Mouse (Mus musculus): Measurements from ENCODE around the gene Ctdsp2.
A peak's percentile ranks its signal among the peaks of the same experiment; 100 is the strongest.

Ctdsp2 gene

GRCm38 (mm10) chr10:126993621-126994020, 15.1 kb downstream of the Ctdsp2 start:
- DNase-seq, result no peak

- DNase-seq, result no peak
Observed at GRCm38 (mm10) chr10:126997340-126998113, 19.0 kb downstream of the Ctdsp2 start.

DNA sequence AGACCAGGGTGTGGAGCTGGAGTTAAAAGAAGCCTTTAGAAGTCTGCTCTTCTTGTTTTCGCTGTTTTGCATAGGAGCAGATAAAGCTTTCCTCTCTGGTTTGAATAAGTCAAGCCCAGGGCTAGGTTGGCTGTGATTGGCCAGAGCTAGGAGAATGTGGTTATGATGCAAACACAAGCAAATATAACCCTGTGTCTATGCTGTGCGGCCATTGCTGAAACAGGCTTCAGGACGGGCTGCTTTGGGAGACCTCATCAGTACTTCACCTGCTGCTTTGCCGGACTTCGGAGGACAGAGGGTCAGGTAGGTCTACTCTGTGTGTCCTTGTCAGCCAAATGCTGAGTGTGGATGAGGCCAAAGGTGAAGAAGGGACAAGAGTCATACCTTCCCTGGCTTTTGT, 22.0 kb downstream of the Ctdsp2 start, which contains the start of gene Avil:
Gene Avil, plus strand, starts transcription at position 181 of the 400 bp plus-strand sequence.
- DNase-seq, result no peak

DNA sequence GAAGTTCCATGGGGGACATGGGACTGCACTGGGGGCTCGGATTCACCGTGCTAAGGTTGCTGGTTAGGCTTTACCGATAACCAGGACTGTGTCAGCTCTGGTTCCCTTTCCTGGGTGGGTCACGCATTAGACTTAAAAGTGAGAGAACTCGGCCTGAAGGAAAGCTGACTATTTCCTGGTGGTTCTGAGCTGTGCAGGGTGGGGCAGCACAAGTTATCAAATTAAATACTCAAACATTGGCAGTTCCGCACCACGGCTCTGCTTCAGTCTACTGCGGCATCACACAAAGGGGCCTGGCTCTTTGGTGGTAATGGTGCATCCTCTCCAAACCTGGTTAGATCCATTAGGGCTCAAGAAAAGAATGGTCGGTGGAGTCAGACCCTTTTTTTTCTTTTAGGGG, 22.8 kb downstream of the Ctdsp2 start:
- no peak for DNase-seq

- DNase-seq, result no peak
Observed at GRCm38 (mm10) chr10:127002056-127002455, 23.5 kb downstream of the Ctdsp2 start.

- DNase-seq, result no peak
Observed at GRCm38 (mm10) chr10:127002765-127003164, 24.2 kb downstream of the Ctdsp2 start.

DNA sequence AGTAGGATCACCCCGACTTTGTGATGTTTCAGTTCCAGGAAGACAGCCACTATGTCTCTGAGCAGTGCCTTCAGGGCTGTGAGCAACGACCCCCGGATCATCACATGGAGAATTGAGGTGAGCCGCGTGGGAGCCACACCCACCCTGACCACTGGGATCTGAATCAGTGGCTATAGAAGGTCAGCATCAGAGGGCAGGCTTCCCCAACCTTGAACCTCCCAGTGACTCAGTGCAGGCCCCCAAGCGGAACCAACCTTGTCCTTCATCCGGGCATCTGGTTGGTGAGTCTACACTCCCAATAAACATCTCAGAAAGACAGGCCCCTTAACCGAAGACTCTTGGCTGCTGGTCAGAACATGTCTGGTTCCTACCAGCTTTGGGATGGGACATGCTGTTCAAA, 24.8 kb downstream of the Ctdsp2 start:
- DNase-seq, result no peak

DNA sequence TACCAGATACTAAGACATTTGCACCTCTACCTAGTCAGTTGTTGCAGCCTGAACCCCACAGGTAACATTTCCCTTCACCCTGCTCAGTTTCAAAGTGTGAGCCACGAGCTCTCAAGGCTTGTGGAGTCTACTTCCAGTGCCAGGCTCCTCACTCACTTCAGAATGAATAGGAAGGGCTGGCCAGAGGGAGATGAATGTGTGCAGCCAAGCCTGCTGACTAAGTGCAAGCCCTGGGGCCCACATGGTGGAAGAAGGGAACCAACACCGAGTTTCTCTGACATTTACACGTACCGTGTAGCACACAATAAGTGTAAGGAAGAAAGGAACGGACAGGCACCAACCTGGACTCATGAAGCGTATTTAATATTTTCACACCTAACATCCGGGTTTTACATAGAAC, 25.3 kb downstream of the Ctdsp2 start:
- DNase-seq, result no peak

- no peak for DNase-seq
Observed at GRCm38 (mm10) chr10:127016488-127016887, 38.0 kb downstream of the Ctdsp2 start.

GRCm38 (mm10) chr10:127017071-127017470, 38.6 kb downstream of the Ctdsp2 start:
- DNase-seq, result no peak

DNA sequence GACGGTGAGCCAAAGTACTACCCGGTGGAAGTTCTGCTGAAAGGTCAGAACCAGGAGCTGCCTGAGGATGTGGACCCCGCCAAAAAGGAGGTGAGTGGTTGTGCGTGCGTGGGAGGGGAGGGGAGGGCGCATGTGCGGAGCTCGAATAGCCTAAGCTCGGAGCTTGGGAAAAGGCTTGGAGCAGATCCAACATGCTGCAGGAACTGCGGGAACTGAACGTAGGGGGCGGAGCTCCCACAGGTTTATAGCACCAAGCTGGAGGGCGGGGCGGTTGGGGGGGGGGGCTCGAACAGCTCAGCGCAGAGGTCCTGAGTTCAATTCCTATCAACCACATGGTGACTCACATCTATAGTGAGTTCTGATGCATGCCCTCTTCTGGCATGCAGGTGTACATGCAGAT, 39.9 kb downstream of the Ctdsp2 start:
- DNase-seq, result no peak

DNA sequence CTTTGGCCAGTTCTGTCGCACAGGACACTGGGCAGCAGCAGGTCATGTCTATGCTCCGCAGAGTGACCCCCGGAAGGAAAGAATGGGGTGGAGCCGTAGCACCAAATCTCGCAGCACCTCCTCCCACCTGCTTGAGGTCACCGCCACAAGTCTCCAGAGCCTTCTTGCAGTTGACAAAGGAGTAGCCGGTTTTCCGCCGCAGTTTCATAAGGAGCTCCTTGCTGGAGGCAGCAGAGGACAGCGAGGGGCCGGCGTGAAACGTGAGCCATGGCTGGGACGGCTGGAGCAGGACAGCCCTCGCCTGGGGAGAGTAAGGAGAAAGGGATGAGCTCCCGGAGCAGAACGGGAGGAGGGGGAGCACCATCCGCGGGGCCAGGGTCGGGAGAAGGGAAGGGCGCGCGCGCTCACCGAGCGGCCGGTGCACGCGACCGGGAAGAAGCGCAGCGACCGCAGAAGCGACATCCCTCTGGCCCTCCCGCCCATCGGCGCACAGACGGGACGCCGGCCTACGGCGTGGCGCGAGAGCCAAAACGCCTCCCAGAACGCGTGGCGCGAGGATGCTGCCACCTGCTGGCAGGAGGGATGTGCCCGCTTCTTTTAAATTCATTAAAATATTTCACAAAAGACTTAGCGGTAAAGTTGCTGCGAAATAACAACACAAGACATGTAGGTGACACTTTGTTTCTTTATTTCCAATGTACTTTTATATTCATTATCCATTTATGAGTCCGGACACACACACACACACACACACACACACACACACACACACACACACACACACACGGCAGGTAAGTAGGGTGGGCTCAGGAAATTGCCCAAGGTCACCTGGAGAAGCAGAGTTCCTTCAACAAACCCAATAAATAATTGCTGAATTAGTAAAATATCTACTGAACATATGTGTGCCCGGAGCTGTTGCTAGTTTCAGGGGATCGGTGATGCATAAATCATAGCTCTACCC, 52.1 kb downstream of the Ctdsp2 start, which contains the start of gene Tsfm:
Gene Tsfm, minus strand, starts transcription at position 505 of the 961 bp plus-strand sequence.
- DNase-seq, result peak; percentile 89

DNA sequence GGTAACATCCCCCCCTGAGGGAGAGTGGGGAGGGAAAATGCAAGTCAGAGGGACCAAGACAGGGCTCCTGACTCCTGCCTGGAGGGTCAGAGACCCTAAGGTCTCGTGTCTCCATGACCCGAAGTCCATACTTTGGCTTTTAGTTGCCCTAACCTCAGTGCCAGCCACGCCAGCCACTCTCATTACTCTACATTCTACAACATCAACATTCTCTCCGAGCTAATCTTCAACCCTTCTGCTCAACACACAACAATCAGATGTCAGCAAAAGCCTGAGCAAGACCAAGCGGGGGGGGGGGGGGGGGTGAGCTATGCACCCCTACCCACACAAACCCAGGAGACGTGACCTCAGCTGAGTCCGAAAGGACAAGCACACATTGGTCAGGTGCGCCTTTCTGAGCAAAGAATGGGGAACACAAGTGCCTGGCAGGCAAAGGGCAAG, 54.8 kb downstream of the Ctdsp2 start:
- DNase-seq, result no peak

GRCm38 (mm10) chr10:127036273-127036672, 57.8 kb downstream of the Ctdsp2 start:
- no peak for DNase-seq

- no peak for DNase-seq
Observed at GRCm38 (mm10) chr10:127037641-127038040, 59.1 kb downstream of the Ctdsp2 start.

- DNase-seq, result peak; percentile 30
Observed at GRCm38 (mm10) chr10:127040569-127041214, 62.2 kb downstream of the Ctdsp2 start.

- DNase-seq, result no peak
Observed at GRCm38 (mm10) chr10:127041274-127041766, 62.8 kb downstream of the Ctdsp2 start, which contains the start of the genes Mettl1 and Eef1akmt3. Mettl1 (plus strand) TSS chr10:127041414. Eef1akmt3 (minus strand) TSS chr10:127041513.

- peak; percentile 82 for DNase-seq
Observed at GRCm38 (mm10) chr10:127041774-127042338, 63.3 kb downstream of the Ctdsp2 start.

- no peak for DNase-seq
Observed at GRCm38 (mm10) chr10:127042468-127043115, 64.1 kb downstream of the Ctdsp2 start.

DNA sequence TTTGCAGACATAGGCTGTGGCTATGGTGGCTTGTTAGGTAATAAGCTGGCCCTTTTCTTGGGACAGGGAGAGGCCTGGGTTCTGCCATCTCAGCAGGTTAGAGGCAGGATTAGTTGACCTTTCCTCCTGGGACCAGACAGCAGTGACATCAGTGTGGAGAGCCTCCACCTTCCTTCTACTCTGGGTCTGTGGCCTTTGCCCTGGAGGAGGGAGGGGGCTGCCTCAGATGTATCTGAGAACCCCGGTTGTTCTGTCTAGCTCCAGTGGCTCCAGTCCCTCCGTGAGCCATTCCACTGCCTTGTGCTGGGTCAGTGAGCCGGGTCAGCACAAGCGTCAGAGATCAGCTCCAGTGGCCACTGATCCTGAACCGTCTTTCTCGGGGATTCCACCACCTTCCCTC, 64.7 kb downstream of the Ctdsp2 start:
- DNase-seq, result no peak

DNA sequence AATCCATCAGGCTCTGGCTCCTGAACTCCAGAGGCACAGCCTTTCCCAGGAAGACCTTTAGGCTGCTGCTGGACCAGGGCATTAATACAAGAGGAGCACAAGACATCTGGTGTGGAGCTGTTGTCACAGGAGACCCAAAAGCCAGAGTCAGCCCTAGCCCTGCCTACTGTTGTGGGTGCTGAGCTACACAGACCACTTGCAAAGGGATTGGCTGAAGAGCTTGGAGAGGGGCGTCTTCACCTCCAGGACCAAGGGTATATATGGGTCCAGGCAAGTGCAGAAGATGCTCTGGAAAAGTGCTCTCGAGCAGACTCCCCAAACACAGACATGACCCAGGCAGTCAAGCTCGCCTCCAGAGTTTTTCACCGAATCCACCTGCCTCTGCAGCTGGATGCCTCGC, 69.4 kb downstream of the Ctdsp2 start, which contains the start of gene Cyp27b1:
Gene Cyp27b1, plus strand, starts transcription at position 297 of the 400 bp plus-strand sequence.
- no peak for DNase-seq
